Mouse (Mus musculus) CH12.LX (cell line): ENCODE measurements at regions not wholly inside any gene's neighbourhood (a gene's known extent, or its start where the extent isn't known, plus 50 kb on each side); places are given as distances from the start of the nearest gene placed in this dataset.

ENCODE experiments used
- DNase-seq: peaks from one replicate; pipeline ENCODE4 v3.0.0-alpha.2; 2013; ENCODE audit errors: extremely low read depth
- H3K27ac ChIP-seq: 2 replicates; pipeline ENCODE4 v1.5.1; 2012; ENCODE audit warnings: low read depth, mild to moderate bottlenecking, control low read depth, moderate library complexity; ENCODE audit not compliant: insufficient read depth
- H3K27me3 ChIP-seq: replicated peaks from 2 replicates; pipeline ENCODE3; 2012; ENCODE audit warnings: inconsistent platforms
- H3K36me3 ChIP-seq, 2 experiments: replicated peaks in 1 of 2; 2 replicates each; pipeline versions ENCODE3 to v1.6.1; 2012; ENCODE audit warnings: inconsistent platforms in 1 of 2, low read length in 1 of 2, mild to moderate bottlenecking in 1 of 2, mixed read lengths in 1 of 2, moderate library complexity in 1 of 2; ENCODE audit not compliant: control insufficient read depth in 1 of 2, insufficient read depth in 1 of 2
- H3K4me1 ChIP-seq, 2 experiments: 2 replicates each; pipeline ENCODE4 v1.6.1; 2012; ENCODE audit warnings: inconsistent platforms in 1 of 2, moderate library complexity in 1 of 2; ENCODE audit not compliant: insufficient read depth in 2 of 2, control insufficient read depth in 1 of 2
- H3K4me2 ChIP-seq: 2 replicates; pipeline ENCODE4 v1.6.1; 2012; ENCODE audit warnings: low read depth, mild to moderate bottlenecking, control low read depth; ENCODE audit not compliant: poor library complexity, insufficient read depth, severe bottlenecking
- H3K4me3 ChIP-seq, 3 experiments: fragments of 150-350 bp in 1 of 3; sonication (generic) in 1 of 3; replicated peaks in 1 of 3; 2 replicates each; pipeline versions ENCODE3 to v1.5.1; 2011 to 2012; ENCODE audit warnings: low read depth in 2 of 3, low read length in 2 of 3, mild to moderate bottlenecking in 2 of 3, moderate library complexity in 2 of 3, control low read depth in 1 of 3, improper control_type of control experiment in 1 of 3, inconsistent platforms in 1 of 3, mixed read lengths in 1 of 3; ENCODE audit not compliant: poor library complexity in 1 of 3
- H3K79me2 ChIP-seq: replicated peaks from 2 replicates; pipeline ENCODE4 v1.6.1; 2012; ENCODE audit warnings: mild to moderate bottlenecking, moderate library complexity; ENCODE audit not compliant: control insufficient read depth, poor library complexity, insufficient read depth, severe bottlenecking; ENCODE audit errors: extremely low read depth
- H3K9ac ChIP-seq: 2 replicates; pipeline ENCODE4 v1.6.1; 2012; ENCODE audit warnings: low read depth, mild to moderate bottlenecking, control low read depth, moderate library complexity; ENCODE audit not compliant: insufficient read depth
- H3K9me3 ChIP-seq: replicated peaks from 2 replicates; pipeline ENCODE3; 2012; ENCODE audit warnings: low read length, inconsistent platforms, mixed read lengths
- BHLHE40 ChIP-seq: IDR thresholded peaks from 2 replicates; pipeline ENCODE4 v1.6.1; 2011; ENCODE audit warnings: mild to moderate bottlenecking, low read depth, low read length, improper control_type of control experiment
- CHD2 ChIP-seq: IDR thresholded peaks from 2 replicates; pipeline ENCODE4 v1.6.1; 2011; ENCODE audit warnings: low read length, improper control_type of control experiment
- E2F4 ChIP-seq: IDR thresholded peaks from 2 replicates; pipeline ENCODE4 v1.6.1; 2011; ENCODE audit warnings: low read depth, low read length, improper control_type of control experiment; ENCODE audit not compliant: insufficient replicate concordance
- ELF1 ChIP-seq: IDR thresholded peaks from 2 replicates; pipeline ENCODE4 v1.6.1; 2014; ENCODE audit warnings: low read depth, mild to moderate bottlenecking, inconsistent platforms, low read length, improper control_type of control experiment
- EP300 ChIP-seq: IDR thresholded peaks from 2 replicates; pipeline ENCODE4 v1.6.1; 2011; ENCODE audit warnings: low read length, improper control_type of control experiment
- ETS1 ChIP-seq: conservative IDR thresholded peaks from 2 replicates; pipeline ENCODE4 v1.6.1; 2012; ENCODE audit warnings: low read depth, mild to moderate bottlenecking, inconsistent platforms, low read length, improper control_type of control experiment, moderate library complexity
- GABPA ChIP-seq: IDR thresholded peaks from 2 replicates; pipeline ENCODE4 v1.6.1; 2012; ENCODE audit warnings: low read depth, low read length, improper control_type of control experiment, inconsistent platforms; ENCODE audit not compliant: insufficient replicate concordance
- HCFC1 ChIP-seq: IDR thresholded peaks from 2 replicates; pipeline ENCODE4 v1.6.1; 2012; ENCODE audit warnings: low read depth, mild to moderate bottlenecking, inconsistent platforms, low read length, improper control_type of control experiment
- IRF4 ChIP-seq: IDR thresholded peaks from 2 replicates; pipeline ENCODE4 v1.6.1; 2014; ENCODE audit warnings: low read depth, mild to moderate bottlenecking, inconsistent platforms, low read length, improper control_type of control experiment
- JUN ChIP-seq: IDR thresholded peaks from 2 replicates; pipeline ENCODE4 v1.6.1; 2011; ENCODE audit warnings: low read depth, mild to moderate bottlenecking, low read length, improper control_type of control experiment, moderate library complexity; ENCODE audit not compliant: insufficient read depth
- JUND ChIP-seq: conservative IDR thresholded peaks from 2 replicates; pipeline ENCODE4 v1.6.1; 2011; ENCODE audit warnings: low read depth, low read length, improper control_type of control experiment
- MAFK ChIP-seq: IDR thresholded peaks from 2 replicates; pipeline ENCODE4 v1.6.1; 2011; ENCODE audit warnings: low read length, improper control_type of control experiment; ENCODE audit not compliant: insufficient replicate concordance
- MAX ChIP-seq: IDR thresholded peaks from 2 replicates; pipeline ENCODE4 v1.6.1; 2011; ENCODE audit warnings: low read length, improper control_type of control experiment
- MAZ ChIP-seq: IDR thresholded peaks from 2 replicates; pipeline ENCODE4 v1.6.1; 2012; ENCODE audit warnings: low read depth, mild to moderate bottlenecking, inconsistent platforms, low read length, improper control_type of control experiment, moderate library complexity
- NRF1 ChIP-seq: IDR thresholded peaks from 2 replicates; pipeline ENCODE4 v1.6.1; 2014; ENCODE audit warnings: low read depth, mild to moderate bottlenecking, inconsistent platforms, low read length, improper control_type of control experiment, moderate library complexity
- POLR2A ChIP-seq: IDR thresholded peaks from 2 replicates; pipeline ENCODE4 v1.6.1; 2011; ENCODE audit warnings: low read depth, mild to moderate bottlenecking, improper control_type of control experiment, low read length
- POLR2AphosphoS2 ChIP-seq: IDR thresholded peaks from 2 replicates; pipeline ENCODE4 v1.6.1; 2011; ENCODE audit warnings: low read depth, low read length, improper control_type of control experiment
- SIN3A ChIP-seq: IDR thresholded peaks from 2 replicates; pipeline ENCODE4 v1.6.1; 2012; ENCODE audit warnings: low read length, improper control_type of control experiment, inconsistent platforms
- TBP ChIP-seq: conservative IDR thresholded peaks from 2 replicates; pipeline ENCODE4 v1.6.1; 2011; ENCODE audit warnings: low read depth, low read length, improper control_type of control experiment
- USF1 ChIP-seq: IDR thresholded peaks from 2 replicates; pipeline ENCODE4 v1.6.1; 2014; ENCODE audit warnings: low read depth, mild to moderate bottlenecking, inconsistent platforms, low read length, improper control_type of control experiment
- dilution Hi-C: fragments of 300-500 bp; cut with MboI; formaldehyde crosslinking; loops from 2 replicates; pipeline ENCODE4 v1.14.3; 2020; ENCODE audit warnings: low sequenced_read_pairs; ENCODE audit not compliant: extremely low pct_unique_long_range_greater_than_20kb, extremely low pct_ligation_motif_present
- in situ Hi-C: fragments of 300-500 bp; cut with MboI; formaldehyde crosslinking; loops from 3 replicates; pipeline ENCODE4 v1.14.3; 2019; ENCODE audit warnings: low sequenced_read_pairs, low pct_ligation_motif_present, low pct_unique_long_range_greater_than_20kb, mixed read lengths

DNA sequence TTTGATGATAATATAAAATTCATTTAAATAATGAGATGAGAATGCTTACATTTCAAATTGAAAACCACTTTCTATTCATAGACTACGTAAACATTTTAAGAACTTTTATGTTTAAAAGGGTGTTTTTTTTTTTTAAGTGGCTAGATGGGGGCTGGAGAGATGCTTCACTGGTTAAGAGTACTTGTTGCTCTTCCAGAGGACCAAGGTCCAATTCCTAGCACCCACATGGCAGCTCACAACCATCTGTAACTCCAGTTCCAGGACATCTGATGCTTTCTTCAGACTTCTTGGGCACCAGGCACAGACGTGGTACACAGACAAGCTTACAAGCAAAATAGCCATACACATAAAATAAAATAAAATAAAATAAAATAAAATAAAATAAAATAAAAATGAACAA, 239.5 kb downstream of the Mef2c start:
- in situ Hi-C loops (no loop called here), dilution Hi-C loops (no loop called here)
- no peak overlapping the region for H3K9ac ChIP-seq
- H3K79me2 ChIP-seq = peaks cover 15% of the 10 kb centered on the region
- H3K9me3 ChIP-seq = no peaks in the 10 kb centered on the region
- H3K36me3 ChIP-seq = peaks cover 0 to 14% of the 10 kb centered on the region in 2 experiments
- H3K4me1 ChIP-seq = peaks cover 0 to 11% of the 10 kb centered on the region in 2 experiments; a peak in 2 of 4 replicates
- no peak for DNase-seq
- H3K27ac ChIP-seq = no peak overlapping the region
- H3K4me3 ChIP-seq = no peak overlapping the region
- no peak for TF ChIP-seq ETS1
- no peak for TF ChIP-seq POLR2A
- no peak for TF ChIP-seq CHD2
- no peak for TF ChIP-seq MAFK
- TF ChIP-seq GABPA = no peak
- no peak for TF ChIP-seq TBP
- TF ChIP-seq BHLHE40 = no peak
- TF ChIP-seq USF1 = no peak
- TF ChIP-seq IRF4 = no peak
- TF ChIP-seq JUND = no peak
- no peak for TF ChIP-seq NRF1
- no peak for TF ChIP-seq POLR2AphosphoS2
- TF ChIP-seq JUN = no peak
- no peak for TF ChIP-seq HCFC1
- TF ChIP-seq MAX = no peak
- no peak for TF ChIP-seq E2F4
- TF ChIP-seq SIN3A = no peak
- no peak for TF ChIP-seq MAZ
- TF ChIP-seq ELF1 = no peak
- H3K4me2 ChIP-seq = no peak overlapping the region
- H3K27me3 ChIP-seq = no peaks in the 10 kb centered on the region

DNA sequence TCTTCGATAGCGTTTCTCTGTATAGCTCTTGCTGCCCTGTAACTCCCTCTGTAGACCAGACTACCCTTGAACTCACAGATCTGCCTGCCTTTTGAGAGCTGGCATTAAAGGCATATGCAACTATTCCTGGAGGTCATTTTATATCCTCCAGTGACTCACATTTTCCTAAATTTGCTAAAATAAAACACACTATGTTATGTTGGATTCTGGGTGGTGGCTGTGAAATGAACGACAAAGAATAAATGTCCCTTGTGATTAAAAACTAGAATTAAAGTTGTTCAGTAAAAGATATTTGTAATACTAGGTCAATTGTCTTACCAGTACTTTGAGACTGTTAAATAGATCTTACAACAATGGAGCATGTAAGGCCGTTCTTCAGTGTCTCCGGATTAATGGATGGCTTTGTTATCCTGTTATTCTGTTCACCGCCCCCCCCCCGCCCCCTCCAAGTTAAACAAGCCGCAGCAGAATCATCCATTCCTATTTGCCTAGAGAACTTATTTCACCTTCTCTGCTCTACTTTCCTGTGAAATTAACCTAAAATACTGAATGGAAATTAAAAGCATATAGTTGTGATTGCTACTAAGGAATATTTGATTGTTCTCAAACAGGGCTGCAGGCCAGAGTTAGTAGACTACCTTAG, 240.4 kb downstream of the Mef2c start:
- no peak overlapping the region for H3K4me2 ChIP-seq
- no peak overlapping the region for H3K27ac ChIP-seq
- H3K4me3 ChIP-seq = no peak overlapping the region
- no peaks in the 10 kb centered on the region for H3K27me3 ChIP-seq
- no peak for DNase-seq
- in situ Hi-C loops (no loop called here), dilution Hi-C loops (no loop called here)
- no peak overlapping the region for H3K9ac ChIP-seq
- H3K36me3 ChIP-seq = peaks cover 0 to 14% of the 10 kb centered on the region in 2 experiments
- no peak for TF ChIP-seq EP300
- H3K4me1 ChIP-seq = peaks cover 0 to 10% of the 10 kb centered on the region in 2 experiments; a peak in 2 of 4 replicates
- no peaks in the 10 kb centered on the region for H3K9me3 ChIP-seq
- H3K79me2 ChIP-seq = peaks cover 8% of the 10 kb centered on the region
